Mouse (Mus musculus) heart, adult 18-20 months (tissue): ENCODE data around the gene Gtf2h4. TPM values are rescaled to one million over a fixed set of nuclear protein-coding genes. Genes with fewer than 3 reads are reported as not detected.

Experiments used
- DNase-seq, 2 experiments: peaks; one replicate each; pipeline ENCODE4 v3.0.0; 2021 to 2022; ENCODE audit warnings: mixed read lengths in 1 of 2
- long read RNA-seq, 2 experiments: library from polyadenylated mRNA; stranded (forward); transcript quantifications; one replicate each; pipeline ENCODE4 v2.0.0; 2021
- total RNA-seq, 2 experiments: library from RNA; stranded (reverse); gene quantifications; 2 replicates each; pipeline ENCODE4 v1.2.3; 2021

Gene Gtf2h4
- 10 to 100 TPM; 21.3 to 23.5 TPM for total RNA-seq
- long read RNA-seq, experiment 1, transcript Gtf2h4-201 (14 exons, 1,679 nt) = major isoform, 8 of 10 reads
- long read RNA-seq, experiment 1, partial matches to known transcripts = 0 of 10 reads
- long read RNA-seq, experiment 1, other reads (novel, unspliced or antisense) = 1 of 10 reads
- long read RNA-seq, experiment 2, partial matches to known transcripts = 1 of 5 reads
- long read RNA-seq, experiment 2, other reads (novel, unspliced or antisense) = 0 of 5 reads

- peak; percentile 95 to 96 for DNase-seq
Observed at GRCm38 (mm10) chr17:35673416-35674035, at the start of gene Gtf2h4. Gene Gtf2h4, minus strand, starts transcription at chr17:35673739.

- DNase-seq = no peak
Observed at GRCm38 (mm10) chr17:35721676-35722075, 48.1 kb upstream of the Gtf2h4 start.

GRCm38 (mm10) chr17:35720340-35720727 lies 46.8 kb upstream of the Gtf2h4 start:
- DNase-seq = peak; percentile 42 to 59

- DNase-seq = no peak
Observed at GRCm38 (mm10) chr17:35719616-35720339, 46.2 kb upstream of the Gtf2h4 start.

- DNase-seq = no peak
Observed at GRCm38 (mm10) chr17:35717080-35717479, 43.5 kb upstream of the Gtf2h4 start.

GRCm38 (mm10) chr17:35716114-35716513 lies 42.6 kb upstream of the Gtf2h4 start:
- DNase-seq = no peak

- no peak for DNase-seq
Observed at GRCm38 (mm10) chr17:35710705-35711347, 37.3 kb upstream of the Gtf2h4 start.

- DNase-seq = no peak
Observed at GRCm38 (mm10) chr17:35708611-35709010, 35.1 kb upstream of the Gtf2h4 start.

GRCm38 (mm10) chr17:35707929-35708328 lies 34.4 kb upstream of the Gtf2h4 start:
- DNase-seq = peak in 1 of 2 experiments; percentile 26

GRCm38 (mm10) chr17:35705836-35706235 lies 32.3 kb upstream of the Gtf2h4 start:
- DNase-seq = peak in 1 of 2 experiments; percentile 69

GRCm38 (mm10) chr17:35704621-35705464 lies 31.3 kb upstream of the Gtf2h4 start, which contains the start of gene Ddr1:
Gene Ddr1, minus strand, starts transcription at chr17:35704621.
- DNase-seq = peak; percentile 26 to 38

- no peak for DNase-seq
Observed at GRCm38 (mm10) chr17:35703751-35704271, 30.3 kb upstream of the Gtf2h4 start.

- no peak for DNase-seq
Observed at GRCm38 (mm10) chr17:35703065-35703464, 29.5 kb upstream of the Gtf2h4 start.

GRCm38 (mm10) chr17:35702605-35703004 lies 29.1 kb upstream of the Gtf2h4 start:
- DNase-seq = no peak

- DNase-seq = peak; percentile 57 to 64
Observed at GRCm38 (mm10) chr17:35701978-35702461, 28.5 kb upstream of the Gtf2h4 start.

GRCm38 (mm10) chr17:35701203-35701977 lies 27.9 kb upstream of the Gtf2h4 start:
- DNase-seq = peak; percentile 57 to 62

- DNase-seq = peak; percentile 87 to 89
Observed at GRCm38 (mm10) chr17:35700371-35700961, 26.9 kb upstream of the Gtf2h4 start.

GRCm38 (mm10) chr17:35699919-35700318 lies 26.4 kb upstream of the Gtf2h4 start:
- peak; percentile 82 to 91 for DNase-seq

GRCm38 (mm10) chr17:35698501-35698883 lies 25.0 kb upstream of the Gtf2h4 start:
- no peak for DNase-seq
